Mouse (Mus musculus): ENCODE data around the gene Prlr. TPM values are rescaled to one million over a fixed set of nuclear protein-coding genes. Genes with fewer than 3 reads are reported as not detected.
A peak's percentile ranks its signal among the peaks of the same experiment; 100 is the strongest.

Gene Prlr
- polyA plus RNA-seq, 1 experiment from 2014 or later = 0.04 TPM

GRCm38 (mm10) chr15:10211992-10212391, 35.0 kb downstream of the Prlr start:
- no peak overlapping the region for H3K27ac ChIP-seq (ENCODE audit: low read depth)
- H3K4me3 ChIP-seq (ENCODE audit: low read depth, low read length) = no peak overlapping the region
- H3K4me1 ChIP-seq (ENCODE audit: insufficient read depth) = no peaks in the 10 kb centered on the region
- no peak for DNase-seq
- no peaks in the 10 kb centered on the region for H3K27me3 ChIP-seq (ENCODE audit: insufficient read depth, low read length)
- no peak overlapping the region for H3K9ac ChIP-seq
- no peak for TF ChIP-seq CTCF (IDR thresholded peaks at IDR 0.05; ENCODE audit: low read depth)
- no peaks in the 10 kb centered on the region for H3K9me3 ChIP-seq (ENCODE audit: low read depth, low read length)
- ATAC-seq (ENCODE audit: insufficient read depth) = no peak
- H3K36me3 ChIP-seq (ENCODE audit: insufficient read depth) = no peaks in the 10 kb centered on the region
- no peak overlapping the region for H3K4me2 ChIP-seq

GRCm38 (mm10) chr15:10213213-10213612, 36.2 kb downstream of the Prlr start:
- Histone ChIP-seq H3K4me1 (ENCODE audit: insufficient read depth) (no peaks in the 10 kb centered on the region), H3K27ac (ENCODE audit: low read depth) (no peak overlapping the region), H3K9ac (no peak overlapping the region), H3K27me3 (ENCODE audit: insufficient read depth, low read length) (no peaks in the 10 kb centered on the region), H3K4me3 (ENCODE audit: low read depth, low read length) (no peak overlapping the region), H3K9me3 (ENCODE audit: low read depth, low read length) (no peaks in the 10 kb centered on the region), H3K4me2 (no peak overlapping the region), H3K36me3 (ENCODE audit: insufficient read depth) (no peaks in the 10 kb centered on the region)
- ATAC-seq (ENCODE audit: insufficient read depth) (no peak), DNase-seq (no peak)
- TF ChIP-seq CTCF (IDR thresholded peaks at IDR 0.05; ENCODE audit: low read depth) = no peak
- WGBS = 81% methylated on average over 6 of the region's 6 CpGs

- Histone ChIP-seq H3K4me1 (ENCODE audit: insufficient read depth) (no peaks in the 10 kb centered on the region), H3K9ac (no peak overlapping the region), H3K27ac (ENCODE audit: low read depth) (no peak overlapping the region), H3K9me3 (ENCODE audit: low read depth, low read length) (no peaks in the 10 kb centered on the region), H3K4me3 (ENCODE audit: low read depth, low read length) (no peak overlapping the region), H3K36me3 (ENCODE audit: insufficient read depth) (no peaks in the 10 kb centered on the region), H3K4me2 (no peak overlapping the region), H3K27me3 (ENCODE audit: insufficient read depth, low read length) (no peaks in the 10 kb centered on the region)
- 59% methylated on average over 3 of the region's 3 CpGs for WGBS
- TF ChIP-seq CTCF (IDR thresholded peaks at IDR 0.05; ENCODE audit: low read depth) = no peak
- ATAC-seq (ENCODE audit: insufficient read depth) (no peak), DNase-seq (no peak)
These were observed 36.7 kb downstream of the Prlr start for GRCm38 (mm10) chr15:10213710-10214109.

- no peak for TF ChIP-seq CTCF (IDR thresholded peaks at IDR 0.05; ENCODE audit: low read depth)
- no peaks in the 10 kb centered on the region for H3K27me3 ChIP-seq (ENCODE audit: insufficient read depth, low read length)
- DNase-seq (peak; percentile 23), ATAC-seq (ENCODE audit: insufficient read depth) (no peak)
- H3K4me1 ChIP-seq (ENCODE audit: insufficient read depth) = no peaks in the 10 kb centered on the region
- H3K9ac ChIP-seq = no peak overlapping the region
- H3K9me3 ChIP-seq (ENCODE audit: low read depth, low read length) = no peaks in the 10 kb centered on the region
- no peak overlapping the region for H3K4me2 ChIP-seq
- H3K27ac ChIP-seq (ENCODE audit: low read depth) = no peak overlapping the region
- H3K4me3 ChIP-seq (ENCODE audit: low read depth, low read length) = no peak overlapping the region
- no peaks in the 10 kb centered on the region for H3K36me3 ChIP-seq (ENCODE audit: insufficient read depth)
- WGBS = 59% methylated on average over 8 of the region's 8 CpGs
These were observed 38.7 kb downstream of the Prlr start for GRCm38 (mm10) chr15:10215719-10216118.

- H3K9ac ChIP-seq = no peak overlapping the region
- no peak for TF ChIP-seq CTCF (IDR thresholded peaks at IDR 0.05; ENCODE audit: low read depth)
- ATAC-seq (ENCODE audit: insufficient read depth) (no peak), DNase-seq (no peak)
- H3K27me3 ChIP-seq (ENCODE audit: insufficient read depth, low read length) = no peaks in the 10 kb centered on the region
- 73% methylated on average over 4 of the region's 4 CpGs for WGBS
- no peak overlapping the region for H3K4me3 ChIP-seq (ENCODE audit: low read depth, low read length)
- H3K36me3 ChIP-seq (ENCODE audit: insufficient read depth) = no peaks in the 10 kb centered on the region
- H3K4me2 ChIP-seq = no peak overlapping the region
- no peaks in the 10 kb centered on the region for H3K4me1 ChIP-seq (ENCODE audit: insufficient read depth)
- no peak overlapping the region for H3K27ac ChIP-seq (ENCODE audit: low read depth)
- H3K9me3 ChIP-seq (ENCODE audit: low read depth, low read length) = no peaks in the 10 kb centered on the region
These were observed 39.2 kb downstream of the Prlr start for GRCm38 (mm10) chr15:10216189-10216588.

GRCm38 (mm10) chr15:10223614-10224155, 46.6 kb downstream of the Prlr start:
- H3K27me3 ChIP-seq (ENCODE audit: insufficient read depth, low read length) = no peaks in the 10 kb centered on the region
- H3K4me3 ChIP-seq (ENCODE audit: low read depth, low read length) = no peak overlapping the region
- 41% methylated on average over 4 of the region's 4 CpGs for WGBS
- H3K4me2 ChIP-seq = no peak overlapping the region
- H3K4me1 ChIP-seq (ENCODE audit: insufficient read depth) = no peaks in the 10 kb centered on the region
- H3K9ac ChIP-seq = no peak overlapping the region
- TF ChIP-seq CTCF (IDR thresholded peaks at IDR 0.05; ENCODE audit: low read depth) = no peak
- ATAC-seq (ENCODE audit: insufficient read depth) (no peak), DNase-seq (no peak)
- no peak overlapping the region for H3K27ac ChIP-seq (ENCODE audit: low read depth)
- H3K36me3 ChIP-seq (ENCODE audit: insufficient read depth) = no peaks in the 10 kb centered on the region
- no peaks in the 10 kb centered on the region for H3K9me3 ChIP-seq (ENCODE audit: low read depth, low read length)

GRCm38 (mm10) chr15:10225701-10226100, 48.7 kb downstream of the Prlr start:
- H3K9ac ChIP-seq = no peak overlapping the region
- ATAC-seq (ENCODE audit: insufficient read depth) (no peak), DNase-seq (no peak)
- no peak overlapping the region for H3K4me2 ChIP-seq
- H3K4me3 ChIP-seq (ENCODE audit: low read depth, low read length) = no peak overlapping the region
- no peaks in the 10 kb centered on the region for H3K4me1 ChIP-seq (ENCODE audit: insufficient read depth)
- no peaks in the 10 kb centered on the region for H3K36me3 ChIP-seq (ENCODE audit: insufficient read depth)
- no peaks in the 10 kb centered on the region for H3K9me3 ChIP-seq (ENCODE audit: low read depth, low read length)
- H3K27me3 ChIP-seq (ENCODE audit: insufficient read depth, low read length) = no peaks in the 10 kb centered on the region
- TF ChIP-seq CTCF (IDR thresholded peaks at IDR 0.05; ENCODE audit: low read depth) = no peak
- 82% methylated on average over 4 of the region's 4 CpGs for WGBS
- no peak overlapping the region for H3K27ac ChIP-seq (ENCODE audit: low read depth)

- no peak for DNase-seq
These were observed 51.6 kb downstream of the Prlr start for GRCm38 (mm10) chr15:10228636-10229035.

More at GRCm38 (mm10) chr15:10228636-10229035, 51.6 kb downstream of the Prlr start:
- no peaks in the 10 kb centered on the region for H3K9me3 ChIP-seq (ENCODE audit: low read depth, low read length)
- no peak for TF ChIP-seq CTCF (IDR thresholded peaks at IDR 0.05; ENCODE audit: low read depth)
- no peak for ATAC-seq (ENCODE audit: insufficient read depth)
- no peaks in the 10 kb centered on the region for H3K4me1 ChIP-seq (ENCODE audit: insufficient read depth)
- H3K4me3 ChIP-seq (ENCODE audit: low read depth, low read length) = no peak overlapping the region
- H3K27me3 ChIP-seq (ENCODE audit: insufficient read depth, low read length) = no peaks in the 10 kb centered on the region
- no peak overlapping the region for H3K27ac ChIP-seq (ENCODE audit: low read depth)
- WGBS = 74% methylated on average over 2 of the region's 2 CpGs
- no peak overlapping the region for H3K4me2 ChIP-seq
- no peaks in the 10 kb centered on the region for H3K36me3 ChIP-seq (ENCODE audit: insufficient read depth)
- no peak overlapping the region for H3K9ac ChIP-seq

Data from lung, embryonic 14.5 days (tissue).